Mouse (Mus musculus) thymus, adult 2 months (tissue): ENCODE measurements at regions not wholly inside any gene's neighbourhood (a gene's known extent, or its start where the extent isn't known, plus 50 kb on each side); places are given as distances from the start of the nearest gene placed in this dataset.

Experiments
- CTCF ChIP-seq: fragments of 200-500 bp; IDR thresholded peaks from 2 replicates; pipeline ENCODE4 v1.5.1; 2012; ENCODE audit warnings: mild to moderate bottlenecking, control low read depth, low read length, moderate library complexity, borderline replicate concordance; ENCODE audit not compliant: control insufficient read depth, poor library complexity, insufficient read depth; ENCODE audit errors: extremely low read depth
- POLR2A ChIP-seq: fragments of 200-500 bp; IDR thresholded peaks from 2 replicates; pipeline ENCODE4 v1.6.1; 2012; ENCODE audit warnings: mild to moderate bottlenecking, low read length, control low read depth, moderate library complexity; ENCODE audit not compliant: control insufficient read depth, poor library complexity, insufficient read depth; ENCODE audit errors: extremely low read depth

DNA sequence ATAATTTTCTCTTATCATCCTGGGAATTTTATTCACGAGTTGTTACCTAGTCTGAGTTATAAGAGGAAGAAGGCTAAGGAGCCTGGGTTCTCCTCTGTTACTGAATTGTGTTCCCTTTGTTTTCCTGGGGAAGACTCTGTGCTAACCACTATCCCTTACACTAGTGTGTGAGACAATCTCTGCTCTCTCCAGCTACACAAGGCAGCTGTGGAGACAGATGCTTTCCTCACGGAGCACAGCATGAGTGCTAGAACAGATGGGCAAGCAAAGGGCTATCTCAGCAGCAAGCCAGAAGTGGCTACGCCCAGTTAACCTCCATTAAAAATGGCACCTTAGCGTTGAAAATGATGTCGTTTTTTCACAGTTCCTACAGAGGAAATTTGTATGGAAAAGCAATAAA lies 75.5 kb upstream of the Lef1 start:
- TF ChIP-seq CTCF = no peak
- TF ChIP-seq POLR2A = no peak
